ENCODE assay signal across 12 mouse cellular contexts in genomic region chr17:12963476-12963875, GRCm38 (mm10).
"Had no signal": no experiment of that assay in that cellular context is flagged by ENCODE, and none has a peak within 500 bp of the region (broad histone marks: within the 10 kb centered on the region; RNA-seq: fewer than 3 reads in every experiment).

No protein-coding gene starts in this region.

- H3K4me3 ChIP-seq: limb, embryonic 13.5 days; midbrain, embryonic 10.5 days; myocyte; neural tube, embryonic 12.5 days had no signal

- H3K9me3 ChIP-seq: limb, embryonic 13.5 days; midbrain, embryonic 10.5 days; neural tube, embryonic 12.5 days had no signal

- H3K9ac ChIP-seq: limb, embryonic 13.5 days; liver, embryonic 14.5 days; neural tube, embryonic 12.5 days had no signal

- H3K27ac ChIP-seq: limb, embryonic 13.5 days; liver, embryonic 14.5 days; midbrain, embryonic 10.5 days; neural tube, embryonic 12.5 days; stomach, postnatal 0 days had no signal

- DNase-seq: left cerebral cortex, postnatal 4 days; lung, adult 2 months; lung, postnatal 10 days; lung, postnatal 4 days; midbrain, embryonic 14.5 days; thymus, postnatal 4 days had no signal

- H3K27me3 ChIP-seq: limb, embryonic 13.5 days; neural tube, embryonic 12.5 days had no signal

- H3K4me2 ChIP-seq: limb, embryonic 13.5 days; neural tube, embryonic 12.5 days had no signal
